Mouse (Mus musculus): ENCODE measurements around the gene Fyb.

The Fyb gene

GRCm38 (mm10) chr15:6592561-6593253 lies 70.1 kb downstream of the Fyb start:
- no peak for DNase-seq (ENCODE audit: low read depth in 1 of 2, low spot score in 2 of 2)

GRCm38 (mm10) chr15:6593254-6593623 lies 70.6 kb downstream of the Fyb start:
- DNase-seq (ENCODE audit: low read depth in 1 of 2, low spot score in 2 of 2) = no peak

- DNase-seq (ENCODE audit: low read depth in 1 of 2, low spot score in 2 of 2) = no peak
Observed at GRCm38 (mm10) chr15:6598626-6599025, 76.0 kb downstream of the Fyb start.

- DNase-seq (ENCODE audit: low read depth in 1 of 2, low spot score in 2 of 2) = no peak
Observed at GRCm38 (mm10) chr15:6600314-6600713, 77.7 kb downstream of the Fyb start.

GRCm38 (mm10) chr15:6601330-6601729 lies 78.7 kb downstream of the Fyb start:
- no peak for DNase-seq (ENCODE audit: low read depth in 1 of 2, low spot score in 2 of 2)

- DNase-seq (ENCODE audit: low read depth in 1 of 2, low spot score in 2 of 2) = no peak
Observed at GRCm38 (mm10) chr15:6602003-6602402, 79.3 kb downstream of the Fyb start.

GRCm38 (mm10) chr15:6610703-6611102 lies 88.0 kb downstream of the Fyb start:
- no peak for DNase-seq (ENCODE audit: low read depth in 1 of 2, low spot score in 2 of 2)

- DNase-seq (ENCODE audit: low read depth in 1 of 2, low spot score in 2 of 2) = no peak
Observed at GRCm38 (mm10) chr15:6612835-6613234, 90.2 kb downstream of the Fyb start.

GRCm38 (mm10) chr15:6616382-6617149 lies 93.9 kb downstream of the Fyb start:
- no peak for DNase-seq (ENCODE audit: low read depth in 1 of 2, low spot score in 2 of 2)

GRCm38 (mm10) chr15:6619558-6620316 lies 97.1 kb downstream of the Fyb start:
- no peak for DNase-seq (ENCODE audit: low read depth in 1 of 2, low spot score in 2 of 2)

GRCm38 (mm10) chr15:6622512-6622911 lies 99.9 kb downstream of the Fyb start:
- DNase-seq (ENCODE audit: low read depth in 1 of 2, low spot score in 2 of 2) = peak in 1 of 2 experiments; percentile 35

- DNase-seq (ENCODE audit: low read depth in 1 of 2, low spot score in 2 of 2) = peak in 1 of 2 experiments; percentile 25
Observed at GRCm38 (mm10) chr15:6623529-6624228, 101.0 kb downstream of the Fyb start.

- DNase-seq (ENCODE audit: low read depth in 1 of 2, low spot score in 2 of 2) = no peak
Observed at GRCm38 (mm10) chr15:6624365-6625182, 101.9 kb downstream of the Fyb start.

- DNase-seq (ENCODE audit: low read depth in 1 of 2, low spot score in 2 of 2) = no peak
Observed at GRCm38 (mm10) chr15:6625607-6626033, 103.0 kb downstream of the Fyb start.

- no peak for DNase-seq (ENCODE audit: low read depth in 1 of 2, low spot score in 2 of 2)
Observed at GRCm38 (mm10) chr15:6626123-6626522, 103.5 kb downstream of the Fyb start.

GRCm38 (mm10) chr15:6628431-6629077 lies 105.9 kb downstream of the Fyb start:
- DNase-seq (ENCODE audit: low read depth in 1 of 2, low spot score in 2 of 2) = no peak

GRCm38 (mm10) chr15:6629174-6629573 lies 106.5 kb downstream of the Fyb start:
- DNase-seq (ENCODE audit: low read depth in 1 of 2, low spot score in 2 of 2) = no peak

GRCm38 (mm10) chr15:6635405-6635804 lies 112.8 kb downstream of the Fyb start:
- DNase-seq (ENCODE audit: low read depth in 1 of 2, low spot score in 2 of 2) = no peak

GRCm38 (mm10) chr15:6642223-6642622 lies 119.6 kb downstream of the Fyb start:
- DNase-seq (ENCODE audit: low read depth in 1 of 2, low spot score in 2 of 2) = no peak

GRCm38 (mm10) chr15:6645498-6645897 lies 122.8 kb downstream of the Fyb start:
- no peak for DNase-seq (ENCODE audit: low read depth in 1 of 2, low spot score in 2 of 2)

All from monocyte, adult 2 months (primary cell).